Mouse (Mus musculus): Measurements from ENCODE around the gene Olfr1391. TPM values are rescaled to one million over a fixed set of nuclear protein-coding genes. Genes with fewer than 3 reads are reported as not detected.
"Not testable (repeated sequence)": the region's sequence is repeated elsewhere in the genome, so short reads cannot be mapped to it uniquely, and the experiment has no call there.

The Olfr1391 gene
- not detected in 2 replicates for polyA plus RNA-seq (2015; fragmentation: Nextera tagmentation; extraction: Ambion mirVana)

DNA sequence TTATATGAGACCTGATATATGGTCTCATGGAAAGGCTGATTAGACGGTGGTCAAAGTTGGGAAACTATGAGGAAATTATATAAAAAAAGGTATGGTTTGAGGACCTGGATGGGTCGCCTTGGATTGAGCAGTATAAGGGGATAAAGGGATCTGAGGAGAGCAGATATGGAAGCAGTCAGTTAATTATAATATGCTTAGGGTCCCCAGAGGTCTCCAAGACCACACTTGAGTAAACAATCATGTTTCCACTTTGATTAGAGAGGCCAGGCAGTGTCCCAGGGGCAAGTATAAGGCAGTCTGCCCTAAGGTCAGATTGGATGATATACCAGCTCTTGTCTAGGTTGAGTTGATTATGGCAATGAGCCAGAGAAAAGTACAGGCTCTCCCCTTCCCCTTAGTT is at the start of gene Olfr1391:
Gene Olfr1391, plus strand, starts transcription at position 301 of the 400 bp plus-strand sequence.
- Histone ChIP-seq H3K9me3 (replicated peaks) (no peaks in the 10 kb centered on the region), H3K27me3 (no peaks in the 10 kb centered on the region), H3K9ac (no peak within 1 kb of the TSS), H3K4me2 (no peak within 1 kb of the TSS), H3K4me3 (replicated peaks) (no peak within 1 kb of the TSS), H3K36me3 (no peaks in the 10 kb centered on the region), H3K27ac (no peak within 1 kb of the TSS), H3K4me1 (replicated peaks) (no peaks in the 10 kb centered on the region)
- WGBS (ENCODE audit: insufficient replicate concordance): 50% methylated on average over 2 of the region's 2 CpGs
- ATAC-seq (ENCODE audit: low read depth) (no peak), DNase-seq (no peak)

DNA sequence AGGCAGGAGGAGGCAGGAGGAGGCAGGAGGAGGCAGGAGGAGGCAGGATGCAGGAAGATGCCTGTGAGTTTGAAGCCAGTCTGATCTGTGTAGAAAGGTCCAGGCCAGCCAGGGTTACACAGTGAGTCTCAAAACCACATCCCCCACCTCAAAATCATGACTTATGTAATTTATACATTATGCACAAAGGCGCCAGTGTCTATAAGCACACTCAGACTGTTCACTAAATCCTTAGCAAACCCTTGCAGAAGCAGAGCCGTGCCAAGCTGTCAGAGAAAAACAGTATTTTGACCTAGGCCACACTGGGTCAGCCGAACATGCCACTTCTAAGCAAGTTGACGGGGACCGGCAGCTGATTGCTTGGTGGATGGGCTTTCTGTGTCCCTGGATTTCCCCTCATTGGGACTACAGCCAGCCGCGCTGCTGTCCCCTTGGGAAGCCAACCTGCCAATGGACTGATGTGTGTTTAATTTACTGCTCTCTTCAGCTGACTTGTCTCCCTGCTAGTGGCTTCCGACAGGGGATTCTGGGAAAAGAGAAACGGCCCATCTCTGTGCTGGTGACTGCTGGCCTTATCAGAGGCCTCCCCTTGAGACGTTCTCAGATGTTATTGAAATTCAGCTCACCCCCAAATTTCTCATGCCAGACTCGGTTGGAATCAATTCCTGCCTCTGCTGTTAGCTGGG is 48.6 kb upstream of the Olfr1391 start:
- Histone ChIP-seq H3K4me1 (replicated peaks) (no peaks in the 10 kb centered on the region), H3K27me3 (no peaks in the 10 kb centered on the region), H3K4me2 (no peak overlapping the region), H3K27ac (no peak overlapping the region), H3K36me3 (no peaks in the 10 kb centered on the region), H3K4me3 (replicated peaks) (no peak overlapping the region), H3K9me3 (replicated peaks) (no peaks in the 10 kb centered on the region), H3K9ac (no peak overlapping the region)
- DNase-seq (no peak), ATAC-seq (ENCODE audit: low read depth) (no peak)
- WGBS (ENCODE audit: insufficient replicate concordance): 67% methylated on average over 11 of the region's 11 CpGs

DNA sequence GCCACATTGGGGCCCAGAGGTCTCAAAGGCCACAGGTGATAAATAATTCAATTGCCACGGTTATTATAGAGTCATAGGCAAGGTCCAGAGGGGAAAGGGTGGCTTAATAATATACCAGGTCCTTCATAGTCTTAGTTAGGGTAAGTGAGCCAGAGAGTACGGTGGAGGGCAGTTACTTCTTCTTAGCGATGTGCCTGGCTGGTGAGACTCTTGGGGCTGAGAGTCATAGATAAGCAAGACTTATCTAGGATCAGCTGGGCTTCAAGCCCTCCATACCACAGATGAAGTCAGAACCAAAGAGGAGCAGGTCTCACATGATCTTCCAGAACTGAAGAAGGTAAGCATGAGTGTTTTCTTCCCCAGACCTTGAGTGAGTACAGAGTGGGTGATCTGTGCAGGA is 44.3 kb upstream of the Olfr1391 start, which contains the start of gene Olfr1393:
Gene Olfr1393, plus strand, starts transcription at position 83 of the 400 bp plus-strand sequence.
- no peak within 1 kb of the TSS for H3K9ac ChIP-seq
- H3K9me3 ChIP-seq (replicated peaks): no peaks in the 10 kb centered on the region
- no peak for DNase-seq
- ATAC-seq (ENCODE audit: low read depth): no peak
- no peak within 1 kb of the TSS for H3K4me3 ChIP-seq (replicated peaks)
- no peak within 1 kb of the TSS for H3K27ac ChIP-seq
- H3K4me1 ChIP-seq (replicated peaks): no peaks in the 10 kb centered on the region
- no peak within 1 kb of the TSS for H3K4me2 ChIP-seq
- no peaks in the 10 kb centered on the region for H3K27me3 ChIP-seq
- no peaks in the 10 kb centered on the region for H3K36me3 ChIP-seq
- WGBS (ENCODE audit: insufficient replicate concordance): 20% methylated on average over 3 of the region's 3 CpGs

DNA sequence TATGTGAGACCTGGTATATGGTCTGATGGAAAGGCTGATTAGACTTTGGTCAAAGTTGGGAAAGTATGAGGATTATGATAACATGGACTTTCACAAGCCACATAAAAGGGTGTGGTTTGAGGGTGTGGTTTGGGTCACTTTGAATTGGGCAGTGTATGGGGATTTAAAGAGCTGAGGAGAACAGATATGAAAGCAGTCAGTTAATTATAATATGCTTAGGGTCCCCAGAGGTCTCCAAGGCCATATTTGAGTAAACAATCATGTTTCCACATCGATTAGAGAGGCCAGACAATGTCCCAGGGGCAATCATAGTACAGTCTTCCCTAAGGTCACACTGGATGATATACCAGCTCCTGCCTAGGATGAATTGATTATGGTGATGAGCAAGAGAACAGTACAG is 37.6 kb upstream of the Olfr1391 start, which contains the start of gene Olfr1392:
Gene Olfr1392, plus strand, starts transcription at position 301 of the 400 bp plus-strand sequence.
- not testable (repeated sequence) for ATAC-seq (ENCODE audit: low read depth); H3K4me1 ChIP-seq (replicated peaks); H3K9me3 ChIP-seq (replicated peaks); H3K9ac ChIP-seq; H3K27ac ChIP-seq; DNase-seq; H3K27me3 ChIP-seq; H3K36me3 ChIP-seq; H3K4me3 ChIP-seq (replicated peaks); H3K4me2 ChIP-seq
- 44% methylated on average over 1 of the region's 1 CpGs for WGBS (ENCODE audit: insufficient replicate concordance)

DNA sequence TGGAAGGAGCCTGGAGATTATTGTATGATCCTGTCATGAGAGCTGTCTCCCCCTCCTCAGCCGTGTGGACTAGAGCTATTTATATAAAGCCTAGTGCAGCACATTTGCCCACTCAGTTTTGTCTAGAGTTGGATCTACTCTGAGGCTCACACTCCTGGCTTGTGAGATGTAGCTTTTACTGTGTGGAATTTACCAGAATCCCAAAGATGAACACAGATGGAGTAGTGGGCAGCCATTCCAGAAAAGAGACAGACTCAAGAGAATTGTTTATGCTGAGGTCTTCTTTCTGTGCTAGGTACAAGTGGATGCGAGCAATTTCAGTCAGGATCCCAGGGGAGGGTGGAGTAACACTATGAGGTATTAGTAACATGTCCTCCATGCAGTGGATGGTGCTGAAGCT is 35.3 kb upstream of the Olfr1391 start:
- DNase-seq (no peak), ATAC-seq (ENCODE audit: low read depth) (no peak)
- Histone ChIP-seq H3K4me3 (replicated peaks) (no peak overlapping the region), H3K9me3 (replicated peaks) (no peaks in the 10 kb centered on the region), H3K9ac (no peak overlapping the region), H3K27ac (no peak overlapping the region), H3K4me1 (replicated peaks) (no peaks in the 10 kb centered on the region), H3K36me3 (no peaks in the 10 kb centered on the region), H3K27me3 (no peaks in the 10 kb centered on the region), H3K4me2 (no peak overlapping the region)
- 60% methylated on average over 2 of the region's 2 CpGs for WGBS (ENCODE audit: insufficient replicate concordance)

DNA sequence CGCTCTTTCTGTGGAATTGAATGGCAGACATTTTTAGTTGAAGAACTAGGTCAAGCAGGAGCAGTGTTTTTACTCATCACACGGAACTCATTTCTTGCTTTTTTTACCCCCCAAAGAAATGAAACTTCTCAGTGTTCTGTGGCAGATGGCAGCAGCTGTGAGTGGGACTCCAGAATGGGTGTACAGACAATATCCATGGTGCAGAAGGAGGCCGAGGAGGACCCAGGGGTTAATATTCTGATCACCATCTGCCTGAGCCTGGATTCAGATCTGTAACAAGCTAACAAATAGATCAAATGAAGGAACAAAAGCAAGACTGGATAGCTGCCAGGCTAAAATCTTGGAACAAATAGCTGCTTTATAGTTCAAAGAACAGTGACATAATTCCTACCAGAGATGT is 29.8 kb upstream of the Olfr1391 start:
- H3K27ac ChIP-seq: no peak overlapping the region
- no peak for ATAC-seq (ENCODE audit: low read depth)
- H3K36me3 ChIP-seq: no peaks in the 10 kb centered on the region
- no peaks in the 10 kb centered on the region for H3K4me1 ChIP-seq (replicated peaks)
- no peaks in the 10 kb centered on the region for H3K27me3 ChIP-seq
- WGBS (ENCODE audit: insufficient replicate concordance): 54% methylated on average over 3 of the region's 3 CpGs
- no peaks in the 10 kb centered on the region for H3K9me3 ChIP-seq (replicated peaks)
- H3K4me3 ChIP-seq (replicated peaks): no peak overlapping the region
- H3K4me2 ChIP-seq: no peak overlapping the region
- no peak overlapping the region for H3K9ac ChIP-seq
- no peak for DNase-seq

DNA sequence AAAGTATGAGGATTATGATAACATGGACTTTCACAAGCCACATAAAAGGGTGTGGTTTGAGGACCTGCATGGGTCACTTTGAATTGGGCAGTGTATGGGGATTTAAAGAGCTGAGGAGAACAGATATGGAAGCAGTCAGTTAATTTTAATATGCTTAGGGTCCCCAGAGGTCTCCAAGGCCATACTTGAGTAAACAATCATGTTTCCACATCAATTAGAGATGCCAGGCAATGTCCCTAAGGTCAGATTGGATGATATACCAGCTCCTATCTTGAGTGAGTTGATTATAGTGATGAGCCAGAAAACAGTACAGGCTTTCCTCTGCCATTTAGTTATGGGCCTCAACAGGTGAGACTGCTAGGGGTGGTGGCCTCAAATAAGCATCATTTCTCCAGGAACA is 18.1 kb upstream of the Olfr1391 start, which contains the start of gene Olfr10:
Gene Olfr10, plus strand, starts transcription at position 301 of the 400 bp plus-strand sequence.
- Histone ChIP-seq H3K27ac (no peak within 1 kb of the TSS), H3K4me1 (replicated peaks) (no peaks in the 10 kb centered on the region), H3K9me3 (replicated peaks) (no peaks in the 10 kb centered on the region), H3K36me3 (no peaks in the 10 kb centered on the region), H3K4me2 (no peak within 1 kb of the TSS), H3K9ac (no peak within 1 kb of the TSS), H3K4me3 (replicated peaks) (no peak within 1 kb of the TSS), H3K27me3 (no peaks in the 10 kb centered on the region)
- ATAC-seq (ENCODE audit: low read depth) (no peak), DNase-seq (no peak)

DNA sequence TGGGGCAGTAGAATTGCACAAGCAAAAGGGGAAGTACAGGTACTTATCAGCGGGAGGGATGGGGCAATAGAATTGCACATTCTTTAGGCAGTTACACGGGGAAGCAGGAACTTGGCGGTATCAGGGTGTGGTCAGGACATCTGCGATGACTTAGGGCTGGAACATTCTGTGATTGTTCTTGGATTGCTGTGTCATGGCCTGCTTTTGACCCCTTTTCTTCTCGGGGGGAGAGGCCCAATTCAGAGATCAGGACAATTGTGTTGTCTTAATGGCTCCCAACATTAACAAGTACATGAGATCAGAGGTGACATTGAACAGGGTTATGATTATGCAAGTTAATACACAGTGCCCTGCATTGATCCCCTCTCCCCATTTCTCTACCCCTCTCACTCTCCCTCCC is 14.0 kb upstream of the Olfr1391 start:
- ATAC-seq (ENCODE audit: low read depth); DNase-seq; H3K27me3 ChIP-seq; H3K36me3 ChIP-seq; H3K4me1 ChIP-seq (replicated peaks); H3K4me2 ChIP-seq; H3K27ac ChIP-seq; H3K4me3 ChIP-seq (replicated peaks); H3K9me3 ChIP-seq (replicated peaks); H3K9ac ChIP-seq: not testable (repeated sequence)
- 43% methylated on average over 5 of the region's 5 CpGs for WGBS (ENCODE audit: insufficient replicate concordance)

DNA sequence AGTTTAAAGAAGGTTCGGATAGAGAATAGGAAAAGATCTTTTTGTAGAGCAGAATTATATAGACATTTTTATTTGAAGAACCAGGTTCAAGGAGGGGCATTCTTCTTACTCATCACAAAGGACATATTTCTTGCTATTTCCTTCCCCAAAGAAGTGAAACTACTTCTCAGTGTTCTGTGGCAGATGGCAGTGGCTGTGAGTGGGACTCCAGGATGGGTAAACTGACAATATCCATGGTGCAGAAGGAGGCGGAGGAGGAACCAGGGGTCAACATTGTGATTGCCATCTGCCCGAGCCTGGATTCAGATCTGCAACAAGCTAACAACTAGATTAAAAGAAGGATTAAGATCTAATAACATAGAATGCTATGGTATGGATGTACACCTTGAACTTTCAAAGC is 4.2 kb downstream of the Olfr1391 start:
- no peaks in the 10 kb centered on the region for H3K4me1 ChIP-seq (replicated peaks)
- no peak overlapping the region for H3K9ac ChIP-seq
- H3K9me3 ChIP-seq (replicated peaks): no peaks in the 10 kb centered on the region
- no peak overlapping the region for H3K4me2 ChIP-seq
- 56% methylated on average over 3 of the region's 3 CpGs for WGBS (ENCODE audit: insufficient replicate concordance)
- H3K4me3 ChIP-seq (replicated peaks): no peak overlapping the region
- no peaks in the 10 kb centered on the region for H3K27me3 ChIP-seq
- ATAC-seq (ENCODE audit: low read depth): no peak
- no peaks in the 10 kb centered on the region for H3K36me3 ChIP-seq
- no peak overlapping the region for H3K27ac ChIP-seq
- DNase-seq: no peak

DNA sequence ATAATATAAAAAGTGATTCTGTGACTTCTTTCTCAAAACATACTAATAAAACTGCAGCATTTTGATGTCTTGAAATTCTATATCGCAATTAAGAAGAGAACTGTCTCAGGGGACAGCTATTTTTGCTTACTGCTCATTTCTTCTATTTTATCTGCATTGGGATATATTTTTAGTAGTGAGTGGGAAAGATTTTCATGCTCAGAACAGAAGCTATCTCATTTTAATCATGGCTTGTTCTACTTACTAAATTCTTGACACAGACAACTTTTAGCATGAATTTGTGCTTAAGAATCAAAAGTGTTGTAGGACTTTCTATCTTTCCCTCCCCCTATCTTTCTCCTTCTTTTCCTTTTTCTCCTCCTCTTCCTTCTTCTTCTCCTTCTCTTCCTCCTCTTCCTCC is 7.1 kb downstream of the Olfr1391 start:
- no peak for ATAC-seq (ENCODE audit: low read depth)
- Histone ChIP-seq H3K27ac (no peak overlapping the region), H3K9me3 (replicated peaks) (no peaks in the 10 kb centered on the region), H3K36me3 (no peaks in the 10 kb centered on the region), H3K4me3 (replicated peaks) (no peak overlapping the region), H3K4me2 (no peak overlapping the region), H3K9ac (no peak overlapping the region), H3K27me3 (no peaks in the 10 kb centered on the region), H3K4me1 (replicated peaks) (no peaks in the 10 kb centered on the region)
- DNase-seq: no peak
- 62% methylated on average over 1 of the region's 1 CpGs for WGBS (ENCODE audit: insufficient replicate concordance)

DNA sequence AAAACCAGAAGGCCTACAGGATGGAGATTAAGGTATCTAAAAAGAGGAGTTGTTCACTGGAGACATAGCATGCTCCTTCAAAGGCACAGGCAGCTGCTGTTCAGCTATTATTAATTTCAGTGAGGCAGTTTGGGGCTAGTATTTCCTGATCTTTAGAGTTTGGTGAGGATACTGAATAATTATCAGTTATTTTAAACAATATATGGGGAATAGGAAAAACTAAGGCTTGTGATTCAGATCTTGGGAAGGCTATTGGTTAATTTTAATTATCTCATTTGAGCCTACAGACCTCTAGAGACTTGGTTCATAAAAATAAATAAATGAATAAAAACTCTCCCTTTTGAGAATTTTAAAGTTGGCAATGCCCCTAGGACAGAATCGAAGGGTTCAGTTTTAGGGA is 12.3 kb downstream of the Olfr1391 start, which contains the start of gene Olfr1390:
Gene Olfr1390, plus strand, starts transcription at position 301 of the 400 bp plus-strand sequence.
- no peaks in the 10 kb centered on the region for H3K9me3 ChIP-seq (replicated peaks)
- H3K4me3 ChIP-seq (replicated peaks): no peak within 1 kb of the TSS
- no peak within 1 kb of the TSS for H3K4me2 ChIP-seq
- no peaks in the 10 kb centered on the region for H3K27me3 ChIP-seq
- no peak within 1 kb of the TSS for H3K9ac ChIP-seq
- WGBS (ENCODE audit: insufficient replicate concordance): 50% methylated on average over 1 of the region's 1 CpGs
- H3K27ac ChIP-seq: no peak within 1 kb of the TSS
- no peaks in the 10 kb centered on the region for H3K36me3 ChIP-seq
- no peak for ATAC-seq (ENCODE audit: low read depth)
- DNase-seq: no peak
- no peaks in the 10 kb centered on the region for H3K4me1 ChIP-seq (replicated peaks)

DNA sequence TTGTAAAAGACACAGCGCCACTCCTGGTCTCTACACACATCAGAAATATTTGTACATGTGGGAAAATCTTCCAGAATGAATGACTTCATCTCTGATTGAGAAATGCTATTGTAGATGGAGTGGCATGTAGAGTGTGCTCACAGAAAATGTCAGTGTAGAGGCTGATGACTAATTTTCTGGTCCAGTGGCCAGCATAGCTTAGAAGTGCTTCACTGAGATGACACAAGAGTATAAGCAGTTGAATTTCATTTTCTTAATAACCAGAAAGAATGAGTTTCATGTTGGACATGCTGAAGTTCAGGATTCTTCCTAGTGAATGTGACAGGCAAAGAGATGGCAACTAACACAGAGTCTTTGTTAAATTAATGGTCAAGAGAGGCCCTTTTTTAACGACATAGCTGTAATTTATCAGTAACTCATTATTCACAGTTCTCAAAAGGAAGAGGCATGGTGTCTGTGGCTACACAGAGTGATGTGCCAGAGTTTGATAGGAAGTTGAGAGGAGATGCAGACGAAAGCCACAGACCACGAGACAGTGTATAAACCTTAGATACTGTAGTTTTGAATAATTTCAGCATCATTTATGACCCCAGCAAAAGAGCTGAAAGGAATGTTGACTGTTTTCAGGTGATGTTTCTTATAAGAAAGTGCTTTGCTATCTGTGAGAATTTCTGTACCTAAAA is 14.7 kb downstream of the Olfr1391 start:
- Histone ChIP-seq H3K9me3 (replicated peaks) (no peaks in the 10 kb centered on the region), H3K9ac (no peak overlapping the region), H3K36me3 (no peaks in the 10 kb centered on the region), H3K27me3 (no peaks in the 10 kb centered on the region), H3K4me3 (replicated peaks) (no peak overlapping the region), H3K4me1 (replicated peaks) (no peaks in the 10 kb centered on the region), H3K4me2 (no peak overlapping the region), H3K27ac (no peak overlapping the region)
- no peak for DNase-seq
- ATAC-seq (ENCODE audit: low read depth): no peak
- 19% methylated on average over 4 of the region's 4 CpGs for WGBS (ENCODE audit: insufficient replicate concordance)
